ENCODE assay signal across 17 mouse cellular contexts in genomic region chr2:160581029-160581428, GRCm38 (mm10).
DNase-seq lines count a peak whose midpoint lies in the region; ATAC-seq and TF ChIP-seq lines count a peak whose summit lies in the region.
"Had no signal": no experiment of that assay in that cellular context is flagged by ENCODE, and none has a peak within 500 bp of the region (broad histone marks: within the 10 kb centered on the region; RNA-seq: fewer than 3 reads in every experiment).

No protein-coding gene starts in this region.

- no peak overlapping the region for H3K9ac ChIP-seq in hindbrain, embryonic 14.5 days
- no peak overlapping the region for H3K9ac ChIP-seq in neural tube, embryonic 11.5 days (ENCODE audit: low read length)
- no peak overlapping the region for H3K9ac ChIP-seq in midbrain, embryonic 13.5 days (replicated peaks)
- H3K9ac ChIP-seq: heart, embryonic 13.5 days; limb, embryonic 13.5 days had no signal

- no peak for ATAC-seq in hindbrain, embryonic 14.5 days (ENCODE audit: low FRiP score)
- ATAC-seq in neural tube, embryonic 11.5 days (ENCODE audit: insufficient read depth, low FRiP score, low TSS enrichment), result peak; percentile 51
- peak; percentile 60 for ATAC-seq in midbrain, embryonic 13.5 days
- no peak for ATAC-seq in inflammation-experienced regulatory T-cells, adult 6 months
- ATAC-seq: Patski had no signal

- H3K27me3 ChIP-seq in hindbrain, embryonic 10.5 days (ENCODE audit: insufficient read depth, poor library complexity, severe bottlenecking), result peaks cover 72% of the 10 kb centered on the region
- peaks cover 48% of the 10 kb centered on the region for H3K27me3 ChIP-seq in hindbrain, embryonic 14.5 days (ENCODE audit: control insufficient read depth, insufficient read depth, low read length)
- H3K27me3 ChIP-seq in neural tube, embryonic 11.5 days (ENCODE audit: control insufficient read depth, insufficient read depth, low read length), result peaks cover 23% of the 10 kb centered on the region
- peaks cover 37% of the 10 kb centered on the region for H3K27me3 ChIP-seq in midbrain, embryonic 13.5 days
- peaks cover 2% of the 10 kb centered on the region; the same call in 1 of the 2 replicates for H3K27me3 ChIP-seq in thymus, adult 2 months (ENCODE audit: control insufficient read depth, insufficient read depth, low read length)

- TF ChIP-seq CTCF in thymus, adult 2 months (IDR thresholded peaks at IDR 0.05; ENCODE audit: borderline replicate concordance, control insufficient read depth, extremely low read depth, insufficient read depth, low read length, poor library complexity), result no peak

- DNase-seq in hindbrain, embryonic 10.5 days (ENCODE audit: low spot score), result peak; percentile 49
- no peak for DNase-seq in hindbrain, embryonic 14.5 days (ENCODE audit: low spot score)
- DNase-seq in neural tube, embryonic 11.5 days (ENCODE audit: low spot score), result peak; percentile 65
- DNase-seq in neural tube, embryonic 10.5 days (ENCODE audit: extremely low spot score, low spot score), result no peak
- DNase-seq in gastrocnemius, postnatal 4 days (ENCODE audit: low spot score in 2 of 2), result no peak
- DNase-seq in thymus, adult 2 months, result no peak
- DNase-seq: cerebellum, adult 11 months; gastrocnemius, postnatal 25 days; kidney, adult 8-10 months; lung, postnatal 36 days; right cerebral cortex, postnatal 25 days; thymus, postnatal 4 days had no signal

- peak overlapping the region; percentile 26; the same call in 1 of the 2 replicates for H3K27ac ChIP-seq in hindbrain, embryonic 10.5 days
- no peak overlapping the region for H3K27ac ChIP-seq in hindbrain, embryonic 14.5 days
- H3K27ac ChIP-seq in neural tube, embryonic 11.5 days (ENCODE audit: low read depth, low read length), result no peak overlapping the region
- 0 out of 2 replicates have a peak overlapping the region, but pooled peaks have one; percentile 8 for H3K27ac ChIP-seq in midbrain, embryonic 13.5 days
- H3K27ac ChIP-seq in thymus, adult 2 months (ENCODE audit: control insufficient read depth, insufficient read depth, low read length), result no peak overlapping the region
- H3K27ac ChIP-seq: heart, embryonic 13.5 days; limb, embryonic 13.5 days had no signal

- TF ChIP-seq POLR2A in thymus, adult 2 months (IDR thresholded peaks at IDR 0.05; ENCODE audit: control insufficient read depth, extremely low read depth, insufficient read depth, low read length, poor library complexity), result no peak

- H3K4me3 ChIP-seq in hindbrain, embryonic 10.5 days, result no peak overlapping the region
- no peak overlapping the region for H3K4me3 ChIP-seq in hindbrain, embryonic 14.5 days (replicated peaks; ENCODE audit: low read length)
- no peak overlapping the region for H3K4me3 ChIP-seq in neural tube, embryonic 11.5 days (ENCODE audit: low read depth, low read length)
- H3K4me3 ChIP-seq in midbrain, embryonic 13.5 days (replicated peaks), result no peak overlapping the region
- H3K4me3 ChIP-seq in thymus, adult 2 months (ENCODE audit: control insufficient read depth, insufficient read depth, low read length), result no peak overlapping the region
- H3K4me3 ChIP-seq: heart, embryonic 13.5 days; limb, embryonic 13.5 days had no signal

- no peaks in the 10 kb centered on the region for H3K36me3 ChIP-seq in hindbrain, embryonic 10.5 days
- H3K36me3 ChIP-seq in hindbrain, embryonic 14.5 days (replicated peaks; ENCODE audit: control insufficient read depth, insufficient read depth), result no peaks in the 10 kb centered on the region
- H3K36me3 ChIP-seq in neural tube, embryonic 11.5 days (ENCODE audit: control insufficient read depth, insufficient read depth, low read length), result no peaks in the 10 kb centered on the region
- no peaks in the 10 kb centered on the region for H3K36me3 ChIP-seq in midbrain, embryonic 13.5 days
- H3K36me3 ChIP-seq in thymus, adult 2 months (ENCODE audit: control insufficient read depth, insufficient read depth, low read length), result no peaks in the 10 kb centered on the region
- H3K36me3 ChIP-seq: heart, embryonic 13.5 days; limb, embryonic 13.5 days had no signal

- H3K4me2 ChIP-seq in hindbrain, embryonic 14.5 days (replicated peaks), result no peak overlapping the region
- H3K4me2 ChIP-seq in neural tube, embryonic 11.5 days (ENCODE audit: low read depth), result no peak overlapping the region
- peak overlapping the region; percentile 17; the same call in 1 of the 2 replicates for H3K4me2 ChIP-seq in midbrain, embryonic 13.5 days (replicated peaks)
- H3K4me2 ChIP-seq: heart, embryonic 13.5 days; limb, embryonic 13.5 days had no signal

- WGBS in hindbrain, embryonic 10.5 days, result 5% methylated on average over 9 of the region's 9 CpGs
- 6% methylated on average over 9 of the region's 9 CpGs for WGBS in hindbrain, embryonic 14.5 days
- WGBS in neural tube, embryonic 11.5 days, result 6% methylated on average over 9 of the region's 9 CpGs
- WGBS in midbrain, embryonic 13.5 days, result under 1% methylated on average over 9 of the region's 9 CpGs
- 21% methylated on average over 9 of the region's 9 CpGs for WGBS in thymus, adult 2 months

- H3K9me3 ChIP-seq in hindbrain, embryonic 10.5 days, result no peaks in the 10 kb centered on the region
- no peaks in the 10 kb centered on the region for H3K9me3 ChIP-seq in hindbrain, embryonic 14.5 days (ENCODE audit: control insufficient read depth, low read length)
- no peaks in the 10 kb centered on the region for H3K9me3 ChIP-seq in neural tube, embryonic 11.5 days (ENCODE audit: control insufficient read depth, low read length)
- no peaks in the 10 kb centered on the region for H3K9me3 ChIP-seq in midbrain, embryonic 13.5 days
- H3K9me3 ChIP-seq: heart, embryonic 13.5 days; limb, embryonic 13.5 days had no signal

- H3K4me1 ChIP-seq in hindbrain, embryonic 10.5 days (replicated peaks), result peaks cover 31% of the 10 kb centered on the region
- peaks cover 22% of the 10 kb centered on the region; the same call in 1 of the 2 replicates for H3K4me1 ChIP-seq in hindbrain, embryonic 14.5 days (replicated peaks; ENCODE audit: control insufficient read depth, insufficient read depth, low read length)
- no peaks in the 10 kb centered on the region; the same call in 1 of the 2 replicates for H3K4me1 ChIP-seq in neural tube, embryonic 11.5 days (ENCODE audit: control insufficient read depth, insufficient read depth, low read length)
- H3K4me1 ChIP-seq in midbrain, embryonic 13.5 days (replicated peaks), result peaks cover 33% of the 10 kb centered on the region
- no peaks in the 10 kb centered on the region for H3K4me1 ChIP-seq in thymus, adult 2 months (replicated peaks; ENCODE audit: control insufficient read depth, insufficient read depth, low read length)
- H3K4me1 ChIP-seq: limb, embryonic 13.5 days had no signal

Comparison
In these comparisons a context has a peak if more than half of its experiments do, and no peak if none do; other contexts are left out.
1. DNase-seq: peak in hindbrain, embryonic 10.5 days (single experiment) and neural tube, embryonic 11.5 days (single experiment); none in hindbrain, embryonic 14.5 days (single experiment), neural tube, embryonic 10.5 days (single experiment), gastrocnemius, postnatal 4 days (0 of 2) and thymus, adult 2 months (single experiment).
2. H3K27ac ChIP-seq: peak in hindbrain, embryonic 10.5 days (single experiment) and midbrain, embryonic 13.5 days (single experiment); none in hindbrain, embryonic 14.5 days (single experiment), neural tube, embryonic 11.5 days (single experiment) and thymus, adult 2 months (single experiment).
3. ATAC-seq: peak in neural tube, embryonic 11.5 days (single experiment) and midbrain, embryonic 13.5 days (single experiment); none in hindbrain, embryonic 14.5 days (single experiment) and inflammation-experienced regulatory T-cells, adult 6 months (single experiment).